Mouse (Mus musculus) intestine, embryonic 16.5 days (tissue): Measurements from ENCODE around the gene Tex101. TPM values are rescaled to one million over a fixed set of nuclear protein-coding genes. Genes with fewer than 3 reads are reported as not detected.
"Not testable (repeated sequence)": the region's sequence is repeated elsewhere in the genome, so short reads cannot be mapped to it uniquely, and the experiment has no call there.

Experiments used
- ATAC-seq: fragments of 200-750 bp; cut with Nextera tagmentation; 2 replicates; pipeline ENCODE4 v1.8.0; 2017; ENCODE audit warnings: moderate TSS enrichment, moderate library complexity
- H3K27ac ChIP-seq: fragments of 300-500 bp; sonication (generic); 2 replicates; pipeline ENCODE4 v1.5.1; 2014; ENCODE audit warnings: mild to moderate bottlenecking, low read length
- H3K27me3 ChIP-seq: fragments of 300-500 bp; sonication (generic); replicated peaks from 2 replicates; pipeline ENCODE4 v1.6.1; 2014; ENCODE audit warnings: low read length, control low read depth, mixed read lengths; ENCODE audit not compliant: control insufficient read depth, insufficient read depth
- H3K36me3 ChIP-seq: fragments of 300-500 bp; sonication (generic); 2 replicates; pipeline ENCODE4 v1.6.1; 2014; ENCODE audit warnings: low read length, control low read depth; ENCODE audit not compliant: control insufficient read depth, insufficient read depth
- H3K4me1 ChIP-seq: fragments of 300-500 bp; sonication (generic); 2 replicates; pipeline ENCODE4 v1.6.1; 2014; ENCODE audit warnings: low read length, control low read depth, mixed read lengths; ENCODE audit not compliant: control insufficient read depth, insufficient read depth
- H3K4me2 ChIP-seq: fragments of 300-500 bp; sonication (generic); 2 replicates; pipeline ENCODE4 v1.6.1; 2014; ENCODE audit warnings: low read depth, low read length, control low read depth
- H3K4me3 ChIP-seq: fragments of 300-500 bp; sonication (generic); 2 replicates; pipeline ENCODE4 v1.5.1; 2014; ENCODE audit warnings: mild to moderate bottlenecking, low read length
- H3K9ac ChIP-seq: fragments of 300-500 bp; sonication (generic); 2 replicates; pipeline ENCODE4 v1.6.1; 2014; ENCODE audit warnings: low read depth, low read length
- H3K9me3 ChIP-seq: fragments of 300-500 bp; sonication (generic); 2 replicates; pipeline ENCODE4 v1.6.1; 2016; ENCODE audit warnings: low read length, control low read depth; ENCODE audit not compliant: control insufficient read depth
- WGBS: fragments of 180-500 bp; shearing (Covaris S2); extraction: QIAGEN DNeasy Blood & Tissue Kit; methylation state at CpG from one replicate; pipeline ENCODE4 v1.1.7; 2014; 5-methylcytosine and 5-hydroxymethylcytosine counted together
- polyA plus RNA-seq: library from polyadenylated mRNA; unstranded; fragments of >200 nt; fragmentation: Nextera tagmentation; extraction: Ambion mirVana; gene quantifications from 2 replicates; pipeline ENCODE4 v1.2.1, GENCODE M21; 2015

Gene Tex101
- polyA plus RNA-seq, 1 experiment from 2014 or later: 0.12 TPM

DNA sequence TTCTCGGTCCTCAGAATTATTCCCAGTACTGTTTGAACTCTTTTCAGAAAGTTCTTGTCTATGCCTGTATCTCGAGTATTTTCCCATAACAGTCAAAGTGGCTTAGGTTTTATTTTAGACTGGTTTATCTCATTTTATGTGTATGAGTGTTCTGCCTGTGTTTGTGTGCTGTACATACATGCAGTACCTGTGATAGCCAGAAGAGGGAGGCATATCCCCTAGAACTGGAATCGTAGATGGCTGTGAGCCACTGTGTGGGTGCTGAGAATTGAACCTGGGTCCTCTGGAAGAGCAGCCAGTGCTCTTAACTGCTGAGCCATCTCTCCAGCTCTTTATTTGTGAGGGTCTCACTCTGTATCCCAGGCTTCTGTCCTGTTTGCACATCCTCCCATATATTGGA is 55.3 kb downstream of the Tex101 start:
- WGBS: 86% methylated on average over 3 of the region's 3 CpGs
- Histone ChIP-seq H3K4me2 (no peak overlapping the region), H3K36me3 (peaks cover 15% of the 10 kb centered on the region), H3K9ac (no peak overlapping the region), H3K27ac (no peak overlapping the region), H3K9me3 (no peaks in the 10 kb centered on the region), H3K4me3 (no peak overlapping the region), H3K4me1 (no peaks in the 10 kb centered on the region), H3K27me3 (no peaks in the 10 kb centered on the region)
- ATAC-seq: no peak

- Histone ChIP-seq H3K4me1 (no peaks in the 10 kb centered on the region), H3K4me3 (no peak overlapping the region), H3K27ac (no peak overlapping the region), H3K9me3 (no peaks in the 10 kb centered on the region), H3K9ac (no peak overlapping the region), H3K4me2 (no peak overlapping the region), H3K27me3 (no peaks in the 10 kb centered on the region), H3K36me3 (peaks cover 15% of the 10 kb centered on the region)
- 61% methylated on average over 13 of the region's 13 CpGs for WGBS
- no peak for ATAC-seq
Measured at GRCm38 (mm10) chr7:24619671-24620397, 56.6 kb downstream of the Tex101 start.

DNA sequence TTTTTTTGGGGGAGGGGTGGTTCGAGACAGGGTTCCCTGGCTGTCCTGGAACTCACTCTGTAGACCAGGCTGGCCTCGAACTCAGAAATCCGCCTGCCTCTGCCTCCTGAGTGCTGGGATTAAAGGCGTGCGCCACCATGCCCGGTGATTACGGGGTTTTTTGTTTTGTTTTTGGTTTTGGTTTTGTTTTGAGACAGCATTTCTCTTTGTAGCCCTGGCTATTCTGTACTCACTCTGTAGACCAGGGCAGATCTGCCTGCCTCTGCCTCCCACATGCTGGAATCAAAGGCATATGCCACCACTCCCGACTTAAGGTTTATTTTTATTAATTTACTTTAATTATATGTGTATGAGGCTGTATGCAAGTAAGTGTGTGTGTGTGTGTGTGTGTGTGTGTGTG is 58.1 kb downstream of the Tex101 start:
- not testable (repeated sequence) for H3K4me3 ChIP-seq, H3K4me2 ChIP-seq, H3K27me3 ChIP-seq, ATAC-seq, H3K27ac ChIP-seq, H3K9ac ChIP-seq, H3K9me3 ChIP-seq, H3K4me1 ChIP-seq
- 88% methylated on average over 8 of the region's 8 CpGs for WGBS
- H3K36me3 ChIP-seq: peaks cover 15% of the 10 kb centered on the region

Other genes with a start within 250 kb of the Tex101 start
- 0.07 TPM in 1 of 2 replicates, not detected in the other for gene Irgc1, start 224.4 kb downstream of the Tex101 start, polyA plus RNA-seq
- gene Plaur, start 214.2 kb downstream of the Tex101 start, polyA plus RNA-seq: 8.0 and 9.7 TPM in 2 replicates
- 1.2 and 1.5 TPM in 2 replicates for gene Cadm4, start 194.7 kb downstream of the Tex101 start, polyA plus RNA-seq
- 26.3 and 26.6 TPM in 2 replicates for gene Zfp428, start 169.7 kb downstream of the Tex101 start, polyA plus RNA-seq
- gene AC161166.1, start 164.2 kb downstream of the Tex101 start, polyA plus RNA-seq: 0.13 and 0.20 TPM in 2 replicates
- gene Irgq, start 146.0 kb downstream of the Tex101 start, polyA plus RNA-seq: 3.3 and 4.1 TPM in 2 replicates
- gene Pinlyp, start 130.6 kb downstream of the Tex101 start, polyA plus RNA-seq: 0.16 TPM in 1 of 2 replicates, not detected in the other
- gene Xrcc1, start 130.4 kb downstream of the Tex101 start, polyA plus RNA-seq: 79.8 and 88.1 TPM in 2 replicates
- gene Ethe1, start 89.1 kb downstream of the Tex101 start, polyA plus RNA-seq: 33.2 and 38.1 TPM in 2 replicates
- 3.1 TPM in 2 replicates for gene Zfp575, start 89.0 kb downstream of the Tex101 start, polyA plus RNA-seq
- 0.35 and 0.36 TPM in 2 replicates for gene Phldb3, start 65.9 kb downstream of the Tex101 start, polyA plus RNA-seq
- gene Lypd3, start 40.1 kb downstream of the Tex101 start, polyA plus RNA-seq: 0.27 and 0.49 TPM in 2 replicates
- gene BC049730, start 32.6 kb upstream of the Tex101 start, polyA plus RNA-seq: not detected in 2 replicates
- not detected in 2 replicates for gene Gm4763, start 50.2 kb upstream of the Tex101 start, polyA plus RNA-seq
- gene Cd177, start 83.6 kb upstream of the Tex101 start, polyA plus RNA-seq: 3.3 and 3.4 TPM in 2 replicates
- gene Ceacam10, start 100.5 kb upstream of the Tex101 start, polyA plus RNA-seq: 0.48 and 0.62 TPM in 2 replicates
- 8.6 and 9.7 TPM in 2 replicates for gene Gm9844, start 185.5 kb upstream of the Tex101 start, polyA plus RNA-seq
- gene Lypd4, start 193.3 kb upstream of the Tex101 start, polyA plus RNA-seq: not detected in 2 replicates
- not detected in 2 replicates for gene Dmrtc2, start 193.4 kb upstream of the Tex101 start, polyA plus RNA-seq
- gene Rps19, start 207.7 kb upstream of the Tex101 start, polyA plus RNA-seq: 2,122 and 2,334 TPM in 2 replicates
- gene Cd79a, start 220.7 kb upstream of the Tex101 start, polyA plus RNA-seq: 0.39 and 0.46 TPM in 2 replicates
- 69.1 and 71.3 TPM in 2 replicates for gene Arhgef1, start 226.2 kb upstream of the Tex101 start, polyA plus RNA-seq